Mouse (Mus musculus) layer of hippocampus, postnatal 25 days (tissue): ENCODE measurements around the gene Pde2a. TPM values are rescaled to one million over a fixed set of nuclear protein-coding genes. Genes with fewer than 3 reads are reported as not detected.
A peak's percentile ranks its signal among the peaks of the same experiment; 100 is the strongest.

Experiments used
- DNase-seq, 2 experiments: peaks; one replicate each; pipeline ENCODE4 v3.0.0; 2022; ENCODE audit warnings: mixed read lengths in 2 of 2, low spot score in 1 of 2; ENCODE audit errors: extremely low spot score in 1 of 2
- total RNA-seq, 2 experiments: library from RNA; stranded (reverse); gene quantifications; 2 replicates each; pipeline ENCODE4 v1.2.3; 2021

Pde2a gene
- 100 to 1,000 TPM; 295 to 297 TPM for total RNA-seq

DNA sequence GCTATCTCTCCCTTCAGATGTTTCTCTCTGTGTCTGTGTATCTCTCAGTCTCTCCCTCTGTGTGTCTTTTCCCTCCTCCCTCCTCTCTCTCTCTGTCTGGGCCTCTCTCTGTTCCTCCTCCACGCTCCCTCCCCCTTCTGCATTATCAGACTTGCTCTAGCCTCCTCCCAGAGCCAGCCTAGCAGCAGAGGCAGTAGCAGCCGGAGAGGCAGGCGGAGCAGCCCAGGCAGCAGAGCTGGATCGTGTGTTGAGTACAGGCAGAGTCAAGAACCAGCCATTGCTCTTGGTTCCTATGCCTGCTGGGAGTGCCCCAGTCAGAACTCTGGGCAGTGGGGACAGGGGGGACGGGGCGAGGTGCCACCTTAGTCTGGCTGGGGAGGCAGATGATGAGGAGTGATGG lies at the start of gene Pde2a:
Pde2a (plus strand) TSS at position 163 of the 400 bp plus-strand sequence.
- peak; percentile 73 to 76 for DNase-seq

GRCm38 (mm10) chr7:101373082-101373481 lies 48.4 kb upstream of the Pde2a start:
- DNase-seq: no peak

GRCm38 (mm10) chr7:101374155-101374554 lies 47.3 kb upstream of the Pde2a start:
- DNase-seq: no peak

DNA sequence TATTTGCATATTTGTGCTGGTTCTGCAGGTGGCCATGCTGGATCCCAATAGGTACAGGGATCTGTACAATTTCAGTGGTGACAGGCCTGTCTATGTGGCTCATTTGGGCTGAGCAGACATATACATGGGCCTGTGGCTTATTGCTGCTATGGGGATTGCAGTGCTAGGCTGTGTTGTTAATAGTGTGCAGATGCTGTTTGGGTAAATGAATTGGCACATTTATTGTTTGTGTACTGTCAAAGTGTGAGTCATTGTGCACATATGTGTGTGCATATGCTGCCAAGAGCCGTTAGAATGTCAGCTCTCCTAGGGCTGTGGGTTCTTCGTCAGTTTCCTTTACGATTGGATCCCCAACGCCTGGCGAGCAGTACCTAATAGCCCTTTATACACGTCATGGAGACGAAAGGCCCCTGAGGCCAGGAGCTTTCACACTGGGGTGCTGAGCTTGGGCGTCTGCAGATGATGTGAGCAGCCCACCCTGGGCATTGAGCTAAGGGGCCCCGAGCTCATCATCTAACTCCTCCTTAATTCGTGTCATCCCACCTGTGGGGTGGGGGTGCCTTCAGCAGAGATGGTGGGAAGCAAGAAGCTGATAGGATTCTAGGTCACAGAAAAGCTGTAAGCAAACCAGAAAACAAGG lies 44.7 kb upstream of the Pde2a start:
- no peak for DNase-seq

DNA sequence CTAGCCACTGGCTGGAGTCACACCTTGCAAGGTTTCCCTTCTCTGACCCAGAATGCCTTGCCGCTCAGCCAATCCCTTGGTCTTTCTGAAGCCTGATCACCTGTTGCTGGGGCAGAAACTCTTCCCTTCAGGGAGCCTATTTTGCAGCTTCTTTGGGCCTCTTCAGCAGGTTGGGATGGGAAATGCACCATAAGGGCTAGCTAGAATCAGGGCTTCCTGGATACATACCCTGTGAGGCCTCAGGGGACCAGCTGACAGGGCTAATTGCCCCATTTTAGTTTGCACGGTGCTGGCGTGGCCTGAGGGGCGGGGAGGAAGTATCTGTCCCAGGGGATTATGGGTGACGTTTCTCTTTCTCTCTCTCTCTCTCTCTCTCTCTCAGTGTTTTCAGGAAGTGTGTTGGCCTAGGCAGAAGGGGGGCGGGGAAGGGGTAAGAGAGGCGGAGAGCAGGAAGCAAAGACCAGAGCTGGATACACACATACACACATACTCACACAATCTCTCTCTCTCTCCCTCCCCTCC lies 43.7 kb upstream of the Pde2a start:
- DNase-seq: no peak

DNA sequence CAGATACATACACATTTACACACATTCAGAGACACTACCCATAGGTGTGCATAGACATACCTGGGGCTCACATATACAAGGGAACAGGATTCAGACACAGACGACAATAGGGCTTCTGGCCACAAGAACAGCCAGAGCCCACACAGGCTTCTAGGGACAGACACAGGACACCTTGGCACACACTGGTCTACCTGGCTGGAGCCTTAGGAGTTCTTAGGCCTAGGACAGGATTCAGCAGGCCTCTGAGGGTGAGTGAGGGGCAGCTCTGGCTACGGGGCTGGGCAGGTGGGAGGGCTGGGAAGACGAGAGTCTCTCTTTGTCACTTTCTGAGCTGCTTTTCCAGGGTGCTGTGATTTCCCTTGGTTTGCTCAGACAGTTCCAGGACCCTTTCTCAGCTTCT lies 43.2 kb upstream of the Pde2a start:
- no peak for DNase-seq

GRCm38 (mm10) chr7:101378796-101379465 lies 42.6 kb upstream of the Pde2a start:
- DNase-seq: no peak

GRCm38 (mm10) chr7:101379732-101380131 lies 41.8 kb upstream of the Pde2a start:
- no peak for DNase-seq

- DNase-seq: no peak
Observed at GRCm38 (mm10) chr7:101381512-101381911, 40.0 kb upstream of the Pde2a start.

GRCm38 (mm10) chr7:101382378-101382777 lies 39.1 kb upstream of the Pde2a start:
- no peak for DNase-seq

DNA sequence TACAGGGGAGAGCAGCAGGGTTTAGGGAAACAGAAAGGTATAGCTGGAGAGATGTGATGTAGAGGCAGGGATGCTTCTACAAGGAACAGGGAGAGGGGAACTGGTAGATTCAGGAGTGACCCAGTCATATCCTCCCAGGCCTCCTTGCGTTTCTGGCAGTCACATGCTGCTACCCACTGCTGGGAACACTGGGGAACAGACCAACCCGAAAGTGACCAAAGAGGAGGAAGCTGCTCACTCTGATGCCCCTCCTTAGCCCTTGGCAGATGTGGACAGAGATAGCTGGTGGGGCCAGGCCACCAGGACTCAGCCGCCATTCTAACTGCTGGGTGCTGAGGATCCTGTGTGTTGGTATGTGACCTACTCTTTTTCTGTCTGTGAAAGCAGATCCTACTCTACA lies 37.7 kb upstream of the Pde2a start:
- no peak for DNase-seq

DNA sequence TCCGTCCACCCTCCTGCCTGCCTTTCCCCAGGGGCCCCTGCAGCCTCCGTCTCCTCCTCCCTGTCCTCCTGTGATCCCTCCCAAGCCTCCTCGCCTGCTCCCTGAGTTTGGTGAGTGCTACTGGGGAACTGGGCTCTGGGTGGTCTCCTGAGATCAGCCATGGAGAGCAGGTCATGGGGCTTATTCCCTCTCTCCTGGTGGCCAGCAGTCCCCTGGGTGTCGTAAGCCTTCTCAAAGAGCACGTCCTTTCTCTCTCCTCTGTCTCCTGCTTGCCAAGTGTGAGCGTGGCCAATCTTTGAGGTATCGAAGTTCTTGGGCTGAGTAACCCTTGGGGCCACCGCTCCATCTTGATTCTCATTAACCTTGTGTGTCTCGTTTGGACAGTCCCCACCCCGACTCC lies 36.6 kb upstream of the Pde2a start:
- no peak for DNase-seq

- no peak for DNase-seq
Observed at GRCm38 (mm10) chr7:101385331-101385733, 36.2 kb upstream of the Pde2a start.

- no peak for DNase-seq
Observed at GRCm38 (mm10) chr7:101385866-101386452, 35.5 kb upstream of the Pde2a start.

DNA sequence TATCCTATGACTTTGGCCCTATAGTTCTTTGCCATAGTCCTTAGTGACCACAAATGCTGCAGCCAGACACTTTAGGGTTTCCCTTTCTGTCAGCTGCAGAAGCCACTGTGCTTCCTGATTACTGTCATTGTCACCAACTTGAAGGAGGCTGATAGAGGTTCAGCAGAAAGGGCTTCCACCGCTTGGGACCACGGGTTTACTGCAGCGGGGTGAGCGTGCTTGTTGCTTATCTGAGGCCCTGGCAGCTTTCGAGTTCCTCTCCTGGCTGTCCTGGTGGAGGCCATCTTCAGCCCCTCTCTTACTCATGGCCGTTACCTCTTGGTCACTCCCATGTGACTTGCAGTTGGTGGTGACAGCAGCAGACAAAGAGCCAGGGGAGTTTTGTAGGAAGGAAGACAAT lies 32.2 kb upstream of the Pde2a start:
- no peak for DNase-seq

DNA sequence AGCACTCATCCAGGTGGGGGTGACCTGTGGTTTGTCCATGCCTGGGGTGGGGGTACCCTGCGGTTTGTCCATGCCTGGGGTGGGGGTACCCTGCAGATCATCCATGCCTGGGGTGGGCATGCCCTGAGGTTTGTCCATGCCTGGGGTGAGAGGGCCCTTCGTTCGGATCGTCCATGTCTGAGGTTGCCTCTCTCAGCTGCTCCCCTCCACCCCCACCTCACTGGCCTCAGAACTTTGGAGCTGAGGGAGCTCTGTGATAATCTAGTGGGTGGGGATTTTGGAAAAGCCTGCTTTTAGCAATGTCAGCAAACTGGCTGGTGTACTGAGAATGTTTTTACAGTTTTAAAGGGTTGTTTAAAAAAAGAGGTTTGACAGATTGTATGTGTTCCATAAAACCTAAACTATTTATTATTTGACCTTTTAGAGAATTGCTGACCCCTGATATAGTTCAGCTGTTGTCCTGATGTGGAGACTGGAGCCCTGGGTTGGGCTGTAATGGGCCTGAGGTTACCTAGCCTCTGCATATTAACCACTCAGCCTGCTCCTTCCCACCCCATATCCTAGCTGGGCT lies 29.5 kb upstream of the Pde2a start:
- DNase-seq: no peak

GRCm38 (mm10) chr7:101393015-101393414 lies 28.5 kb upstream of the Pde2a start:
- DNase-seq: no peak

DNA sequence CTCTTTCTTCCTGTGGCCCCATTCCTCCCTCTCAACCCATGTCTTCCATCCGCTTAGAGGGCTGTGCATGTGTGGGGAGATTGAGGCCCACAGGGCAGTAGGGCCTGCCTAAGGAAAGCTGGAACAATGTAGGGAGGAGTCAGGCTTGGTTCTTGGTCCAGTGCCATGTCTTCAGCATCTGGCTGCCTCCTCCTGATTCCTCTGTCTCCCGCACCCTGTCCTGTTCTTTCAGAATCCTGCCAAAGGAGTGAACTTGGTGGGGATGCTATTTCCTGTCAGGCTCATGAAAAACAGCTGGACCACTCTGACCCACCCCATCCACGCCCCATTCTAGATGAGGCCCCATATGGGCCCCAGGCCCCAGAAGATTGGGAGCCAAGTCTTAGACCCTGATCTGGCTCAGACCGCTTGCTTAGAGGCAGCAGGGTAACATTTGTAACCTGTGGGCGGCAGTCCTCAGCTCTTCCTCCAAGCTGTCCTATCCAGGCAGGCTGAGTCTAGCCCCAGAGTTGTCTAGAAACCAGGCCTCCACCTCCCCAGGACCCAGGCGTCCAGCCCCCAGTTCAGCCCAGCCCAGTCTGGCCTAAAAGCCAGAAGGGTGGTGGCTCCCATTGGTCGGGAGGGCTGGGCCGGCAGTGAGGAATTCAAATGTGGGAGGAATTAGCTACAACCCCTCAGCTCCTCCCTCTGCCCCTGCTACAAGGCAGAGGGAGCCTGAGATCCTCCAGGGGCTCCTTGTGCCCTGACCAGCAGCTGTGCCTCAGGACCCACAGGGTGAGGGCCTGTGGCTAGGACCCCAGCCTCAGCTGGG lies 27.6 kb upstream of the Pde2a start:
- DNase-seq: no peak

GRCm38 (mm10) chr7:101394569-101394968 lies 26.9 kb upstream of the Pde2a start:
- DNase-seq: no peak

DNA sequence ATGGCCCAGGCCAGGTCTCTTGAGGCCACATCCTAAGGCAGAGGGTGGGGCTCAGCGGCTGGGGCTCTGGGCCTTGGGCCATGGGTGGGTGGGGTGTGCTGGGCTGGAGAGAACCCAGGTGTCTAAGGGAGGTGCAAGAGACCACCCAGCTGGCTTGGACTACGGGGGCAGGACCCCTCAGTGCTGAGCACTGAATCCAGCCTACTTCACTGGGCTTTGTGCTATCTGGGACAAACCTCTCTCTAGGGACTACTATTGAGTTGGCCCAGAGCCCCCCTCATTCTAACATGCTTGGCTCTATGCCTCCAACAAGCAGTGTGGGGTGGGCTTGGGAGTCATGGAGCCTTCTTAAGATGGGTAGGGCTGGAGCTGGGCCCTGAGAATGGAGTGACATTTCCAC lies 26.0 kb upstream of the Pde2a start:
- DNase-seq: no peak

DNA sequence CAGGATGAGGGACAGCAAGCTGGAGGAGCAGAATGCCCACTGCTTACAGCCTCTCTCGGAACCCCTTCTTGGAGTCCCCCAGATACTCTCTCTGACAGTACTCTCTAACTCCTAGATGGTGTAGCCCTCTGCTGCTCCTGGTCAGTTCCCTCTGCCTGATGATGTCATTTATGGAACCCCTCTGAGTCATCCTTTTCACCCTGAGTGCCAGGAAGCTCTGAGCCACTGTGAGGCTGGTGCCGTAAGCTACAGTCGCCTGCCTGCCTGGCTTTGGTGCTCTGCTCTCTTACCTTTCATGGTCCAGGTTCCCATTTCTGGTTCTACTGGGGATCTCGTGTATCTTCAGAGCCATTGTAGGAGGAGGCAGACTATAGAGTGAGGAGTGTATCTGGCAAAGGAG lies 24.3 kb upstream of the Pde2a start:
- DNase-seq: no peak
